Mouse (Mus musculus): ENCODE measurements at regions not wholly inside any gene's neighbourhood (a gene's known extent, or its start where the extent isn't known, plus 50 kb on each side); places are given as distances from the start of the nearest gene placed in this dataset.
"Not testable (repeated sequence)": the region's sequence is repeated elsewhere in the genome, so short reads cannot be mapped to it uniquely, and the experiment has no call there.

DNA sequence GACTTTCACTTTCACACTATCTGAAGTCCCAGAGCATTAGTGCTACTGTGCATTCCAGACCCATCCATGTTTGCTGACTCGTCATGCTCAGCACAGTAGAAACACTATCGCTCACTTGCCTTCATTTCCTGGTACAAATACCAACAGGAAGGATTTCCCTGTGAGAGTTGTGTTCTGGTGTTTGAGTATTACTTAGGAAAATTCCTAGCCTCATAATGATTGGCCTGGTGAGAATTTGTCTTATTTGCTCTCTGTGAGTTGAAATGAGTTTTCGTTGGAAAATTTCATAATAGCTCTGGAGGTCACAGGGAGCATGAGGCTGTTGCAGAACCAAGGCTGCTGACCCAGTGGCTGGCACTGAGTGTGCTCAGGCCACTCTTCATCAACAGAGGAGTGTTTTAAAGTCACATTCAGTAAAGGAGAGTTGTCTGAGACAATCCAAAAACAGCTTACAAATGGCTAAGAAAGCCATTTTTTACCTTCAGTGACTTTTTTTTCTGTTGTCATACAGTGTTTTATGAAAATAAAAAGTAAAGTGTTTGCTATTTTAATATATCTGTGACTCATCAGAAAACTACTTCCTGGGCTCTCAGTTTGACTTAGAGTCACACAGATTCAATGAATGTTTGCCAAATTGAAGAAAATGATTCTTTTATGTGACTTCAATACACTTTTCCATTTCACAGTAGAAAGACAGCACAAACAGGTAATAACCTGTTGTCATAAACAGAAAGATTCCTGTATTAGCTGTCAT is 64.4 kb upstream of the Zcchc2 start:
- DNase-seq, result no peak
- no peak for TF ChIP-seq CTCF (IDR thresholded peaks at IDR 0.05)
- intact Hi-C loops (cut with DNase I), result no loop called here
- H3K4me3 ChIP-seq, result no peak overlapping the region
- H3K27ac ChIP-seq, result peak overlapping the region; percentile 57

DNA sequence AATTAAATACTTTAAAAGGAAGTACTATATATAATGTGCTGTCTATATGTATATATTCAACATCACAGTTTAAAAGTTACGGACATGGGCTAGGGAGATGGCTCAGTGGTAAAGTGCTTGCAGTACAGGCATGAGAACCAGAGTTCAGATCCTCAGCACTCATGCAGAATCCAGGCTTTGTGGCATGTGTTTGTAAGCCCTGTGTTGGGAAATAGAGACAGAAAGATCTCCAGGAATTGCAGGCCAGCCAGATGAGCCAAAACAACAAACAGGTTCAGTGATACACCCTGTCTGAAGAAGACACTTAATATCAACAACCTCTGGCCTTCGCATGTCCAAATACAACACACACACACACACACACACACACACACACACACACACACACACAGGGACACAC is 63.3 kb upstream of the Zcchc2 start:
- TF ChIP-seq CTCF (IDR thresholded peaks at IDR 0.05), result no peak
- intact Hi-C loops (cut with DNase I), result no loop called here
- no peak overlapping the region for H3K4me3 ChIP-seq
- no peak for DNase-seq
- H3K27ac ChIP-seq, result no peak overlapping the region

DNA sequence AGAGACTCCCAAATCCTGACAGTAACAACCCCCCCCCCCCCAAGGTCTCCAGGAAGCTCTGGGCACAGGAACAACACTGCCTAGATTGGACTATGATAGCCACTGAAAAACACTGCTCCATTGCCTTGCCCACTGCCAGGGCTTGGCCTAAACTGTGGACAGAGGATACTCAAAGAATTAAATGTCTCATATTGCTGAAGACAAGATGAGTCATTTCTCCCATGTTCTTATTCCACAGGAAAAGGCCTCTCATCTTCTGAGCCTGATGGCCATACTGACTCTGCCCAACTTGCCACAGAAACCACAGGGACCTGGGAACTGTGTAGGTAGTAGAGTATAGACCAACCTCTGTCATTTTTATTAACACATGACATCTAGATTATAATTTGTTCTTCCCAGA is 59.4 kb upstream of the Zcchc2 start:
- no peak for DNase-seq
- intact Hi-C loops (cut with DNase I), result no loop called here

DNA sequence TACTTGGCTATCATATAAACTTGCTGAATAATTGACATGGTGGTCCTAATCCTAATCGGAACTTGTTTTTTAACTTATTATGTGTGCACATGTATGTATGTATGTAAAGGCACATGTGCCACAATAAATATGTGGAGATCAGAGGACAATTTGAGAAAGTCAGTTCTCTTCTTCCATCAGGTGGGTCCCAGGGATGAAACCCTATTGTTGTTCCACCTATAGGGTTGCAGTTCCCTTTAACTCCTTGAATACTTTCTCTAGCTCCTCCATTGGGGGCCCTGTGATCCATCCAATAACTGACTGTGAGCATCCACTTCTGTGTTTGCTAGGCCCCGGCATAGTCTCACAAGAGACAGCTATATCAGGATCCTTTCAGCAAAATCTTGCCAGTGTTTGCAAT is 56.0 kb upstream of the Zcchc2 start:
- H3K27ac ChIP-seq; DNase-seq; H3K4me3 ChIP-seq; intact Hi-C loops (cut with DNase I): not testable (repeated sequence)

More for the DNA sequence above, 59.4 kb upstream of the Zcchc2 start:
- Histone ChIP-seq H3K4me3 (no peak overlapping the region), H3K27ac (no peak overlapping the region)
- no peak for TF ChIP-seq CTCF (IDR thresholded peaks at IDR 0.05)
